Mouse (Mus musculus) heart, embryonic 16.5 days (tissue): ENCODE data around the gene Phtf2. TPM values are rescaled to one million over a fixed set of nuclear protein-coding genes. Genes with fewer than 3 reads are reported as not detected.

Source experiments
- ATAC-seq: fragments of 200-750 bp; cut with Nextera tagmentation; replicated peaks from 2 replicates; pipeline ENCODE4 v1.8.0; 2017; ENCODE audit warnings: moderate number of reproducible peaks; ENCODE audit not compliant: insufficient read depth, low FRiP score; ENCODE audit errors: extremely low read depth
- H3K27ac ChIP-seq: fragments of 300-500 bp; sonication (generic); 2 replicates; pipeline ENCODE4 v1.5.1; 2014; ENCODE audit warnings: mild to moderate bottlenecking, low read length, control low read depth, moderate library complexity
- H3K27me3 ChIP-seq: fragments of 300-500 bp; sonication (generic); 2 replicates; pipeline ENCODE4 v1.6.1; 2014; ENCODE audit warnings: low read length, mixed read lengths; ENCODE audit not compliant: control insufficient read depth, insufficient read depth
- H3K36me3 ChIP-seq: fragments of 300-500 bp; sonication (generic); 2 replicates; pipeline ENCODE4 v1.6.1; 2014; ENCODE audit not compliant: control insufficient read depth, insufficient read depth
- H3K4me1 ChIP-seq: fragments of 300-500 bp; sonication (generic); 2 replicates; pipeline ENCODE4 v1.6.1; 2014; ENCODE audit warnings: low read length, mixed read lengths; ENCODE audit not compliant: control insufficient read depth, insufficient read depth
- H3K4me2 ChIP-seq: fragments of 300-500 bp; sonication (generic); 2 replicates; pipeline ENCODE4 v1.6.1; 2014; ENCODE audit warnings: low read depth, mild to moderate bottlenecking, control low read depth, low read length
- H3K4me3 ChIP-seq: fragments of 300-500 bp; sonication (generic); 2 replicates; pipeline ENCODE4 v1.5.1; 2014; ENCODE audit warnings: mild to moderate bottlenecking, control low read depth, low read length
- H3K9ac ChIP-seq: fragments of 300-500 bp; sonication (generic); 2 replicates; pipeline ENCODE4 v1.6.1; 2014; ENCODE audit warnings: low read length, control low read depth
- H3K9me3 ChIP-seq: fragments of 300-500 bp; sonication (generic); replicated peaks from 2 replicates; pipeline ENCODE4 v1.6.1; 2016; ENCODE audit warnings: low read length; ENCODE audit not compliant: control insufficient read depth
- WGBS: fragments of 180-500 bp; shearing (Covaris S2); extraction: QIAGEN DNeasy Blood & Tissue Kit; methylation state at CpG from one replicate; pipeline ENCODE4 v1.1.7; 2014; 5-methylcytosine and 5-hydroxymethylcytosine counted together
- polyA plus RNA-seq: library from polyadenylated mRNA; unstranded; fragments of >200 nt; fragmentation: Nextera tagmentation; extraction: Ambion mirVana; gene quantifications from 2 replicates; pipeline ENCODE4 v1.2.1, GENCODE M21; 2015

Gene Phtf2
- polyA plus RNA-seq, result 34.2 and 38.9 TPM in 2 replicates

GRCm38 (mm10) chr5:20881915-20882800, at the start of gene Phtf2, which contains the start of gene Tmem60:
Phtf2 (minus strand) TSS chr5:20882124.
Tmem60 (plus strand) TSS chr5:20882191.
- Histone ChIP-seq H3K9ac (peak within 1 kb of the TSS; percentile 95), H3K4me3 (peak within 1 kb of the TSS; percentile 91), H3K36me3 (peaks cover 9% of the 10 kb centered on the region), H3K9me3 (0 out of 2 replicates have a peak, but pooled peaks cover 2% of the 10 kb centered on the region), H3K4me2 (peak within 1 kb of the TSS; percentile 73), H3K27me3 (no peaks in the 10 kb centered on the region), H3K27ac (peak within 1 kb of the TSS; percentile 97), H3K4me1 (peaks cover 29% of the 10 kb centered on the region)
- ATAC-seq, result peak; percentile 97
- WGBS, result under 1% methylated on average over 94 of the region's 94 CpGs

GRCm38 (mm10) chr5:20931300-20931699, 49.4 kb upstream of the Phtf2 start:
- H3K4me2 ChIP-seq, result 0 out of 2 replicates have a peak overlapping the region, but pooled peaks have one; percentile 45
- peaks cover 2% of the 10 kb centered on the region; the same call in 1 of the 2 replicates for H3K36me3 ChIP-seq
- no peaks in the 10 kb centered on the region for H3K27me3 ChIP-seq
- H3K4me1 ChIP-seq, result peaks cover 49% of the 10 kb centered on the region
- no peak overlapping the region for H3K9ac ChIP-seq
- ATAC-seq, result no peak
- 74% methylated on average over 3 of the region's 3 CpGs for WGBS
- peak overlapping the region; percentile 89 for H3K27ac ChIP-seq
- no peaks in the 10 kb centered on the region for H3K9me3 ChIP-seq
- no peak overlapping the region for H3K4me3 ChIP-seq

GRCm38 (mm10) chr5:20930430-20930829, 48.5 kb upstream of the Phtf2 start:
- Histone ChIP-seq H3K4me1 (peaks cover 41% of the 10 kb centered on the region), H3K9ac (no peak overlapping the region), H3K4me2 (peak overlapping the region; percentile 45), H3K9me3 (no peaks in the 10 kb centered on the region), H3K36me3 (no peaks in the 10 kb centered on the region), H3K4me3 (no peak overlapping the region), H3K27ac (peak overlapping the region; percentile 89), H3K27me3 (no peaks in the 10 kb centered on the region)
- ATAC-seq, result peak; percentile 59; the same call in 1 of the 2 replicates

GRCm38 (mm10) chr5:20929669-20930151, 47.8 kb upstream of the Phtf2 start:
- Histone ChIP-seq H3K27ac (peak overlapping the region; percentile 89), H3K27me3 (no peaks in the 10 kb centered on the region), H3K9me3 (no peaks in the 10 kb centered on the region), H3K4me2 (peak overlapping the region; percentile 45), H3K36me3 (no peaks in the 10 kb centered on the region), H3K9ac (no peak overlapping the region), H3K4me3 (no peak overlapping the region), H3K4me1 (peaks cover 37% of the 10 kb centered on the region)
- WGBS, result 36% methylated on average over 6 of the region's 6 CpGs
- ATAC-seq, result peak; percentile 42

GRCm38 (mm10) chr5:20925451-20925850, 43.5 kb upstream of the Phtf2 start:
- ATAC-seq, result no peak
- WGBS, result 61% methylated on average over 3 of the region's 3 CpGs
- Histone ChIP-seq H3K4me3 (no peak overlapping the region), H3K27ac (no peak overlapping the region), H3K4me2 (no peak overlapping the region), H3K9ac (no peak overlapping the region), H3K36me3 (no peaks in the 10 kb centered on the region), H3K27me3 (no peaks in the 10 kb centered on the region), H3K4me1 (peaks cover 13% of the 10 kb centered on the region), H3K9me3 (no peaks in the 10 kb centered on the region)

- 73% methylated on average over 3 of the region's 3 CpGs for WGBS
- no peak overlapping the region for H3K9ac ChIP-seq
- H3K9me3 ChIP-seq, result no peaks in the 10 kb centered on the region
- no peak overlapping the region for H3K27ac ChIP-seq
- H3K27me3 ChIP-seq, result no peaks in the 10 kb centered on the region
- no peak overlapping the region for H3K4me3 ChIP-seq
- H3K36me3 ChIP-seq, result 0 out of 2 replicates have a peak, but pooled peaks cover 1% of the 10 kb centered on the region
- H3K4me1 ChIP-seq, result peaks cover 5% of the 10 kb centered on the region
- ATAC-seq, result 0 out of 2 replicates have a peak, but pooled peaks have one; percentile 49
- H3K4me2 ChIP-seq, result no peak overlapping the region
These were observed 42.7 kb upstream of the Phtf2 start for GRCm38 (mm10) chr5:20924608-20925007.

- ATAC-seq, result no peak
- WGBS, result 85% methylated on average over 9 of the region's 9 CpGs
- peaks cover 6% of the 10 kb centered on the region; the same call in 1 of the 2 replicates for H3K36me3 ChIP-seq
These were observed 37.6 kb upstream of the Phtf2 start for GRCm38 (mm10) chr5:20919566-20919965.

GRCm38 (mm10) chr5:20918967-20919366, 37.0 kb upstream of the Phtf2 start:
- ATAC-seq, result no peak
- Histone ChIP-seq H3K9ac (no peak overlapping the region), H3K27ac (no peak overlapping the region), H3K36me3 (peaks cover 6% of the 10 kb centered on the region; the same call in 1 of the 2 replicates), H3K4me2 (no peak overlapping the region), H3K27me3 (no peaks in the 10 kb centered on the region), H3K4me3 (no peak overlapping the region), H3K4me1 (no peaks in the 10 kb centered on the region), H3K9me3 (no peaks in the 10 kb centered on the region)
- WGBS, result 96% methylated on average over 4 of the region's 4 CpGs

More at GRCm38 (mm10) chr5:20919566-20919965, 37.6 kb upstream of the Phtf2 start:
- no peak overlapping the region for H3K27ac ChIP-seq
- no peaks in the 10 kb centered on the region for H3K9me3 ChIP-seq
- H3K4me2 ChIP-seq, result no peak overlapping the region
- no peaks in the 10 kb centered on the region for H3K27me3 ChIP-seq
- no peak overlapping the region for H3K4me3 ChIP-seq
- no peak overlapping the region for H3K9ac ChIP-seq
- H3K4me1 ChIP-seq, result no peaks in the 10 kb centered on the region
